Mouse (Mus musculus): ENCODE measurements at regions not wholly inside any gene's neighbourhood (a gene's known extent, or its start where the extent isn't known, plus 50 kb on each side); places are given as distances from the start of the nearest gene placed in this dataset.

DNA sequence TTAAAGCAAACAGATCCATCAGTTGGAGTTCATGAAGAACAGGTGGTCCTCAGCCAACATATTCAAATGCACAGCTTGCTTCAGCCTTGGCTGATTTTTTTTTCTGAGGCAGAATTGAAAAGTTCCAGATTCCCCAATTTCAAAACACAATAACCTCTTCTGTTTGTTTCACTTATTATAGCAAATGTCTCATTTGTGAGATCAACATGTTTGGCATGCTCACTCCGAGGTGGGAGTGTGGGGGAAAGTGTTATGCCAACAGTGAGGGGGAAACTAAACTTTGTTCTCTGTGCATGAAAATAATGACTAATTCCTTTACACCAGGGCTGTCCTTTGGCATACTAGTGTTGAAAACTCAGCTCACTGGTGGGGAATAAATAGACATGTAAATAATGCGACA lies 100.4 kb upstream of the Lcorl start:
- intact Hi-C loops (cut with DNase I), result loop anchor here (10.0 kb wide), 1 partner anchor 203 kb away; no protein-coding TSS in a partner anchor
- no peak for DNase-seq

DNA sequence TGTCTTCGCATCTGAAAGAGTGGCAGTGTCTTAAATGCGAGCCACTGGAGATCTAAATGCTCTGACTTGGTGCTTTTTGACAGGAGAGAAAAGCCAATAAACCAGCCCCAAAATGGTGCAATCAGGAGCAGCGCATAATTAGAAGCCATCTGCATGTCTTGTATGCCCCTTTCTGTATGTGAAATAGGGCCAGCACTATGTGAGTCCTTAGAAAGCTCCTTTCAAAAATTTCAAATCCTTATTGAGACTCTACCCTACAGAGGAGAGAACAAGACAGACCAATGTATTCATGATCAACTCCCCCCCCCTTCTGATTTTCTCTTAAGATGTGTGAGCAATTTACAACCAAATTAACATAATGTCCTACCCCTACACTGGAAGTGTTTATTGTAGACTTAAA lies 86.6 kb upstream of the Lcorl start:
- intact Hi-C loops (cut with DNase I), result no loop called here
- no peak for DNase-seq

DNA sequence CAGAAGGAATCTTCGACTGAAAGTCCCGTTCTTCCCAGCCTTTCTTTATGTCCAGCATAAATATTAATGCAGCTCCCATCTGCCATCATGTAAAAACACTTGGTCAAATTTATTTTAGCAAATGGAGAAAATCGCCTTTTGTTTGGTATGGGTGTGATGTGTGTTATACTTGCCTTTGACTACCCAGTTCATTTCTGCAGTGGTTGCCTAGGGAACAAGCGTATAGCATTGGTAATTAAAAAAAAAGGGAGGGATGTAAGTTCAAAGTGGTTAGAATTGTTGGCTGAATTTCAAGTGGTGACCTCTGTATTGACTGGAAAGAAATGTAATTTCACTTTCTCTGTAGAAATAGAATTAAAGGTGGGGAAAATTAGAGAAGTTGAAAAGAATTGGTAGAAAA lies 75.6 kb upstream of the Lcorl start:
- intact Hi-C loops (cut with DNase I), result no loop called here

DNA sequence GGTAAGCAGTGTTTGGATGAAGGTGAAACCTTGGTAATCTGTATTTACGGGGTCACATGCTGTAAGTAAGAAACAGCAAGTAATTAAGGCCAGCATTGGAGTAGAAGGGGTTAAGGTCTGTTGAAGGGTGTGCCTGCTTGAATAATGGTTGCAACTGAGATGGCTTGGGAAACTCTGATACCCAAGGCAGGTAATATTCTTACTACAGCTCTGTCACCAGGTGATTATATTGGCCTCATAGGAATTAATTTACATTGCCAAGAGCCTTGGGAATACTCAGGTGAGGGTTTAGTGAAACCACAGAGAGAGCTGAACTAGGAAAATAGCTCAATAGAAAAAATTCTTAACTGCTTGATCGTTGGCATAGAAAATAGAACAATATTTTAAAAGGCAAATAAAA lies 73.8 kb upstream of the Lcorl start:
- intact Hi-C loops (cut with DNase I), result no loop called here
- no peak for DNase-seq

More for the DNA sequence above, 75.6 kb upstream of the Lcorl start:
- DNase-seq, result no peak

DNA sequence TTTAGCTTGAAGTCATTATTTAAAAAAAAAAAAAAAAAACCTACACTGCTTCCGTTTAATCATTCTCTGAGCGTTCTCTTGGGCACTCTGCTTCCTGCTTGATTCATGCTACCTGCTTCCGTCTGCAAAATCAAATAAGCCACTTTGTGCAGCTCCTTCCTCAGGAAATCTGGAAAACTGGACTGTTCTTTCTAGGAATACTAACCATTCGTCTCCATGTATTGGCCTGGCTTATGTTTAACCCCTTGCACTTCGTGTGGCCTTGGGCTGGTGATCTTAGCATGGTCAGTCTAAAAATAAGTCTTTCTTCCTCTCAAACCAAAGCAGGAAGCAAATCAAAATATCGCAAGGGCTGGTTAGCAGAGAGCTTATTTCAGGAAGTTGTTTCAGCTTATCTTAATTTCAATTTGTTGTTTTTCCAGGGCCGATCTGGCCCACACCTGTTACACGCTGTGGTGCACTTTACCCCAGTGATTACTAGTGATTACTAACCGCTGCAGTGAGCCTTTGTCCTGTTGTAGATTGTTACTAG lies 68.5 kb upstream of the Lcorl start:
- DNase-seq, result peak in 1 of 2 experiments; percentile 4

DNA sequence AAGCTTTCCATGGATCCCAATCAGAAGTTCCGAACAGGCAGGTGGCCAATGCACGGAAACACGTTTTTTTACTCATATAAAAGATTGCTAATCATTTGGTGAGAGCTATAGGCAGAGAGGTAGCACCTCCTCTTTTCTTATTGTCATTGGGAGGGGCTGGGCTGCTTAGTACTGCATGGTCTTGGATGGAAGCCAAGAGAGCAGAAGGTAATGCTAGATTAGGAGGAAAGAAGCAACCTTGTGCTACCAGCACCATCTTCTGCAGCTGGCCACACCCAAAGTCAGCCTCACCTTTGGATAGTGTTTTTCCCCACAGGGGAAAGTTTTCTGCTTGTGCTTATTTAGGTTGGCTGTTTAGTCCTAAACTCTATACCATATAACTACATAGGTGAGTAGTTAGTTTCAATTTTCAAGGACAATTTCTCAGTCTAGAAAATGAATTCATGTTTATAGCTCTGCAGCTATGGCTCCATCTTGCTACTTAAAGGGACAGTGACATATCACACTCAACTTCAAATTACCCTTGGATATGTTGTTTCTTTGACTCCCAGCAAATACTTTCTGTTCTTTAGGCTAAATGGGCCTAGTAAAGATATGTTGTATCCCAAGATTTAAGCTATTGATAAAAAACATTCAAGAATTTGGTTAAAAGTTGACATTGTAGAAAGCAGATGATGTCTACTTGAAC lies 66.6 kb upstream of the Lcorl start:
- DNase-seq, result no peak
- intact Hi-C loops (cut with DNase I), result no loop called here

More for the DNA sequence above, 68.5 kb upstream of the Lcorl start:
- intact Hi-C loops (cut with DNase I), result no loop called here
